Mouse (Mus musculus): ENCODE results near the gene Ctbp2. TPM values are rescaled to one million over a fixed set of nuclear protein-coding genes. Genes with fewer than 3 reads are reported as not detected.

The Ctbp2 gene
- total RNA-seq, 2 experiments from 2014 or later: 28.3 to 34.7 TPM

- no peak for DNase-seq (ENCODE audit: extremely low spot score in 1 of 2, low spot score in 2 of 2)
- intact Hi-C loops (cut with DNase I): no loop called here
Measured at GRCm38 (mm10) chr7:132996391-132996790, 127.8 kb downstream of the Ctbp2 start.

- intact Hi-C loops (cut with DNase I): no loop called here
- DNase-seq (ENCODE audit: extremely low spot score in 1 of 2, low spot score in 2 of 2): no peak
Measured at GRCm38 (mm10) chr7:132994628-132995191, 129.4 kb downstream of the Ctbp2 start.

DNA sequence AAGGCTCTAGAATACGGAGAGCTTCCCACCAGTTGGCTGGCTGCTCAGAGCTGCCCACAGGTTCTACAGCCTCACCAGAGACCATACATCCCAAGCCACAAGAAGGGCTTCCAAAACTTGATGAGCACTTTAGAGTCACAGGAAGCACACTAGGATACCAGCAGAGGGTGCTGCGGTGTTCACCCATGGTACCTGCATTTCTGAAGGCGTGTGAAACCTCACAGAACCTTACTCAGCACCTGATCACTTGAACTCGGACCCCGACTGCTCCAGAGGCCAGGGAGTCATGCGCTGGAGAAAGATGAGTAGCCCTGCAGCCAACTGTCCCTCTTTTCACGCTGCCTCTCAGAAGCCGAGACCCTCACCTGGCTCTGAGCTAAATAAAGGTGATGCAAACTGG, 130.0 kb downstream of the Ctbp2 start:
- no peak for DNase-seq (ENCODE audit: extremely low spot score in 1 of 2, low spot score in 2 of 2)
- intact Hi-C loops (cut with DNase I): no loop called here

GRCm38 (mm10) chr7:132992967-132993615, 131.1 kb downstream of the Ctbp2 start:
- intact Hi-C loops (cut with DNase I): no loop called here
- no peak for DNase-seq (ENCODE audit: extremely low spot score in 1 of 2, low spot score in 2 of 2)

DNA sequence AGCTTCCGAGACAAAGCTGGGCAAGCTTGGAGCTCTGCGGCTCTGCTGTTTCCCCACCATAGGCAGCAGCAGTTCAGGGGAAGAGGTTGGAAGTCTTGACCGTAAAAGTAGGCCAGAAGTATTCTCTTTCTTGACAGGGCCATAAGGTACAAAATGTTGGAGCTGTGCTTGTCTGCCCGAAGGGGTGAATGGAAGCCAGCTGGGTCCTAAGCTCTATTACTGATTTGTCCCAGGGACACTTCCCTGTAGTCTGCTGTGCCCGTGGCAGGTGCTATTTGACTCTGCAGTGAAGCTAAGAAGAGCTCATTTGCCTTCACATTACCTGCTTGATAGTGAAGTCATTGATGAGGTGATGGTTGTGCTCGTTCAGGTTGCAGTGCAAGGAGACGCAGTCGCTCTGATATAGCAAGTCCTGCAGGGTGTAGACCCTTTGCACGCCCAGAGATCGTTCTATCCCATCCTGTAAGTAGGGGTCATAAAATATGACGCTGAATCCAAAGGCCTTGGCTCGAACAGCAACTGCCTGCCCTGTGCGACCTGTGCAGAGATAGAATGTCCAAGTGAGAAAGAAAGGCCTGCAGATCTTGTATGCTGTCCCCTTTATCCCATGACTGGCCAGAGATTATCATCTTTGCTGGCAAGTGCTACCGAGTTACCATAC, 132.8 kb downstream of the Ctbp2 start:
- intact Hi-C loops (cut with DNase I): no loop called here
- no peak for DNase-seq (ENCODE audit: extremely low spot score in 1 of 2, low spot score in 2 of 2)

GRCm38 (mm10) chr7:132989839-132990238, 134.3 kb downstream of the Ctbp2 start:
- no peak for DNase-seq (ENCODE audit: extremely low spot score in 1 of 2, low spot score in 2 of 2)
- intact Hi-C loops (cut with DNase I): no loop called here

DNA sequence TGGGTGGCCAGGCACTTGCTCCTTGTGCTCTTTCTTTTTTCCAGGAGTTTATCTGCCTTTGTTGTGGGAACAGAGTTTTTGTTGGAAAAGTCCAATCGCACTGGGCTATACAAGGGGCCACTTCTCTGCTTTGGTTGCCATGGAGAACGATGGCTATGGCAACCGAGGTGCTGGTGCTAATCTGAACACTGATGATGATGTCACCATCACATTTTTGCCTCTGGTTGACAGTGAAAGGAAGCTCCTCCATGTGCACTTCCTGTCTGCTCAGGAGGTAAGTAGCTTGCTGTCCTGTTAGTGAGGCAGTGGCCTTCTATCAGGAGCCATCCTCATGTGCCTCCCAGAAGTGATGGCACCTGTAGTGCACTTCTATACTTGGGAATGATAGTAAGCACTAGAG, 141.5 kb downstream of the Ctbp2 start:
- intact Hi-C loops (cut with DNase I): no loop called here
- no peak for DNase-seq (ENCODE audit: extremely low spot score in 1 of 2, low spot score in 2 of 2)

GRCm38 (mm10) chr7:132977981-132978380, 146.2 kb downstream of the Ctbp2 start:
- intact Hi-C loops (cut with DNase I): no loop called here
- no peak for DNase-seq (ENCODE audit: extremely low spot score in 1 of 2, low spot score in 2 of 2)

DNA sequence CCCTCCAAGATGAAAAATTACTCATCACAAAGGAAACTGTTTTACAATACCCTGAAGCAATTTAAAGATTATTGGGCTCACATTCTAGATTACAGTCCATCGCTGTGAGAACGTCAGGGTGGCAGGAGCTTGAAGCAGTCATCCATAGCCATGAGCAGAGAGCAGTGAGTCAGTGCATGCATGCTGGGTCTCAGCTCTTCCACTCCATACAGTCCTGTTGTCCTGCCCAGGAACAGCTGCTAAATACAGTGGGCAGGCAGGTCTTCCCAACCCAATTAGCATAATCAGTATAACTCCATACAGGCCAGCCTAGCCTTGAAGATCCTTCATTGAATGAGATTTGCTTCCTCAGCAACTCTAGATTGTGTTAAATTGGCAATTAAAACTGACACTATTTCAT, 148.1 kb downstream of the Ctbp2 start:
- intact Hi-C loops (cut with DNase I): no loop called here
- DNase-seq (ENCODE audit: extremely low spot score in 1 of 2, low spot score in 2 of 2): no peak

DNA sequence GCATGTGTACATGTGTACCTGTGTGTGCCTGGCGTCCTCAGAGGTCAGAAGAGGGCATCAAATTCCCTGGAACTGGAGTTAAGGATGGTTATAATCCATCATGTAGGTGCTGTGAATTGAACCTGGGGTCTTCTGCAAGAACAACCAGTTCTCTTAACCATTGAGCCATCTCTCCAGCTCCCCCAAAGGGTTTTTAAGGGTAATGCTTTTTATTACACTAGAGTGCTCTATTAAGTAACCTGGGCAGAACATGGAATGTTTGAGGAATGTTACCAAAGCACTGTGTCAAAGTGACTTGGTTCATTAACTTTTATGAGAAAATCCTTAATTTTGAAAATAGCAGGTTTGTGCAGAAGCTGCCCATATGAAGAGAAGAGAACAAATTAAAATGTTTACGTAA, 152.1 kb downstream of the Ctbp2 start:
- DNase-seq (ENCODE audit: extremely low spot score in 1 of 2, low spot score in 2 of 2): no peak
- intact Hi-C loops (cut with DNase I): no loop called here

- DNase-seq (ENCODE audit: extremely low spot score in 1 of 2, low spot score in 2 of 2): no peak
- intact Hi-C loops (cut with DNase I): loop anchor here (5.0 kb wide), 1 partner anchor 33 kb away; the partner anchor contains the start of gene Zranb1
Measured at GRCm38 (mm10) chr7:132965707-132966106, 158.4 kb downstream of the Ctbp2 start.

GRCm38 (mm10) chr7:132964395-132964794, 159.8 kb downstream of the Ctbp2 start:
- DNase-seq (ENCODE audit: extremely low spot score in 1 of 2, low spot score in 2 of 2): no peak
- intact Hi-C loops (cut with DNase I): no loop called here

DNA sequence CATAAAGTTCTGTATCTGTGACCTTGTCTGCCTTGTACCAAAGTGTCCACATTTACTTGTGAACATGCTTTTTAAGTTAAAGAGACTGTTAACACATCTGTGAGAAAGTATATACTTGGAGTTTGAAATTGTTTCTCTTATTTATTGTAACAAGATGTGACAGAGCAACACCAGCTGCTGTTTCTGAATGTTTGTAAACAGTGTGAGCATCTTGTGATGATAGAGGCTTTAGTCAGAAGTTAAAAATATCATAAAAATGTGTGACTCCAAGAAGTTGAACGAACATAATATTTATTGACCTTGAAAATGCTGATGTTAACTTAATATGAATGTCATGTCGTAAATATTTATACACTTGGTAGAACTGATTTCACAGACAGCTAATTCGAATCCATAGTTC, 173.5 kb downstream of the Ctbp2 start:
- intact Hi-C loops (cut with DNase I): no loop called here
- no peak for DNase-seq (ENCODE audit: extremely low spot score in 1 of 2, low spot score in 2 of 2)

- DNase-seq (ENCODE audit: extremely low spot score in 1 of 2, low spot score in 2 of 2): no peak
- intact Hi-C loops (cut with DNase I): no loop called here
Measured at GRCm38 (mm10) chr7:132949968-132950367, 174.2 kb downstream of the Ctbp2 start.

GRCm38 (mm10) chr7:132940569-132940968, 183.6 kb downstream of the Ctbp2 start:
- no peak for DNase-seq (ENCODE audit: extremely low spot score in 1 of 2, low spot score in 2 of 2)
- intact Hi-C loops (cut with DNase I): no loop called here

DNA sequence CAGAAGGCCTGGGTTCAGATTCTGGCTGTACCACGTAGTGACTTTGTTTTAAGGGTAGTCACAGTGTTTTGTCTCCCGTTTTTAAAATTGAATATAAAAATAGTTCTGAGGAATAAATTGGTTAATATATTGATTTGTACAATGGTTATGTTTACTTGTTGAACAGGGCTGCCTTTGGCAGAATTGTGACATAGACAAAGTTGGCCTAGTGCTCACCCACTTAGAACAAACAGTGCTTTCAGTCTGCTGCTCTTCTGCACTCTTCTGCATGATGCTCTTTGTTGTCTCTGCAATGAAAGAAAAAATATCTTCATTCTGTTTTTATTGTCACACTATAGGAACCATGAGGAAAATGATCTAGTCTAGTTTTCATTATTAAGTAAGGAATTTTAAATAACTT, 185.0 kb downstream of the Ctbp2 start:
- intact Hi-C loops (cut with DNase I): no loop called here
- no peak for DNase-seq (ENCODE audit: extremely low spot score in 1 of 2, low spot score in 2 of 2)

Other genes starting within 250 kb of the Ctbp2 start
- 10 to 100 TPM; 46.1 to 47.0 TPM for gene Zranb1, start 193.2 kb downstream of the Ctbp2 start, total RNA-seq (2021)
- gene Fgfr2, start 1.0 kb downstream of the Ctbp2 start, total RNA-seq (2021): 10 to 100 TPM; 28.8 to 29.4 TPM

Data from left cerebral cortex, postnatal 10 days (tissue).